Mouse (Mus musculus) MEL (cell line): ENCODE results near the gene 1700109H08Rik. TPM values are rescaled to one million over a fixed set of nuclear protein-coding genes. Genes with fewer than 3 reads are reported as not detected.

Source experiments
- DNase-seq: peaks from one replicate; pipeline ENCODE4 v3.0.0; 2011; ENCODE audit warnings: low read depth, low spot score
- H3K27ac ChIP-seq: 2 replicates; pipeline ENCODE4 v1.5.1; 2012; ENCODE audit warnings: low read depth, mild to moderate bottlenecking, control low read depth, low read length, moderate library complexity; ENCODE audit not compliant: control insufficient read depth
- H3K27me3 ChIP-seq, 2 experiments: fragments of 150-350 bp in 1 of 2; sonication (generic) in 1 of 2; 2 replicates each; pipeline ENCODE4 v1.6.1; 2012; ENCODE audit warnings: low read length in 2 of 2, mild to moderate bottlenecking in 2 of 2, improper control_type of control experiment in 1 of 2, moderate library complexity in 1 of 2; ENCODE audit not compliant: insufficient read depth in 2 of 2, control insufficient read depth in 1 of 2
- H3K36me3 ChIP-seq, 2 experiments: 2 replicates each; pipeline ENCODE4 v1.6.1; 2012 to 2014; ENCODE audit warnings: low read length in 2 of 2, improper control_type of control experiment in 1 of 2, inconsistent platforms in 1 of 2, mild to moderate bottlenecking in 1 of 2; ENCODE audit not compliant: insufficient read depth in 2 of 2, control insufficient read depth in 1 of 2
- H3K4me1 ChIP-seq, 2 experiments: fragments of 150-350 bp in 1 of 2; sonication (generic) in 1 of 2; 2 replicates each; pipeline ENCODE4 v1.6.1; 2012; ENCODE audit warnings: low read length in 2 of 2, improper control_type of control experiment in 1 of 2, mild to moderate bottlenecking in 1 of 2; ENCODE audit not compliant: insufficient read depth in 2 of 2, control insufficient read depth in 1 of 2
- H3K4me3 ChIP-seq, 2 experiments: fragments of 150-350 bp in 1 of 2; sonication (generic) in 1 of 2; 2 replicates each; pipeline ENCODE4 v1.5.1; 2012; ENCODE audit warnings: low read depth in 2 of 2, low read length in 2 of 2, mild to moderate bottlenecking in 2 of 2, moderate library complexity in 2 of 2, control low read depth in 1 of 2, improper control_type of control experiment in 1 of 2; ENCODE audit not compliant: control insufficient read depth in 1 of 2, insufficient read depth in 1 of 2
- H3K79me2 ChIP-seq: 2 replicates; pipeline ENCODE4 v1.6.1; 2012; ENCODE audit warnings: mild to moderate bottlenecking, low read length, moderate library complexity; ENCODE audit not compliant: control insufficient read depth, poor library complexity, insufficient read depth
- H3K9ac ChIP-seq: 2 replicates; pipeline ENCODE4 v1.6.1; 2012; ENCODE audit warnings: low read depth, mild to moderate bottlenecking, control low read depth, low read length, moderate library complexity; ENCODE audit not compliant: control insufficient read depth, poor library complexity, severe bottlenecking
- H3K9me3 ChIP-seq: fragments of 150-350 bp; sonication (generic); replicated peaks from 2 replicates; pipeline ENCODE4 v1.6.1; 2012; ENCODE audit warnings: mild to moderate bottlenecking, low read length, improper control_type of control experiment, moderate library complexity; ENCODE audit not compliant: insufficient read depth
- BHLHE40 ChIP-seq: IDR thresholded peaks from 2 replicates; pipeline ENCODE4 v1.6.1; 2012; ENCODE audit warnings: low read depth, mild to moderate bottlenecking, inconsistent platforms, low read length, improper control_type of control experiment, borderline replicate concordance
- CHD1 ChIP-seq: IDR thresholded peaks from 2 replicates; pipeline ENCODE4 v1.6.1; 2012; ENCODE audit warnings: low read depth, mild to moderate bottlenecking, inconsistent platforms, low read length, improper control_type of control experiment
- CHD2 ChIP-seq: IDR thresholded peaks from 2 replicates; pipeline ENCODE4 v1.6.1; 2011; ENCODE audit warnings: low read length, improper control_type of control experiment
- CTCF ChIP-seq, 3 experiments: IDR thresholded peaks in 2 of 3; conservative IDR thresholded peaks in 1 of 3; 2 replicates each; pipeline ENCODE4 v1.5.1; 2011 to 2012; ENCODE audit warnings: low read length in 3 of 3, low read depth in 2 of 3, mild to moderate bottlenecking in 2 of 3, improper control_type of control experiment in 1 of 3, inconsistent platforms in 1 of 3, mixed read lengths in 1 of 3, moderate library complexity in 1 of 3; ENCODE audit not compliant: control insufficient read depth in 1 of 3, insufficient read depth in 1 of 3, poor library complexity in 1 of 3, severe bottlenecking in 1 of 3
- E2F4 ChIP-seq: IDR thresholded peaks from 2 replicates; pipeline ENCODE4 v1.6.1; 2011; ENCODE audit warnings: low read depth, low read length, improper control_type of control experiment, borderline replicate concordance
- ELF1 ChIP-seq: IDR thresholded peaks from 2 replicates; pipeline ENCODE4 v1.6.1; 2014; ENCODE audit warnings: low read depth, mild to moderate bottlenecking, inconsistent platforms, low read length, improper control_type of control experiment, moderate library complexity
- EP300 ChIP-seq, 2 experiments: IDR thresholded peaks; 2 replicates each; pipeline ENCODE4 v1.6.1; 2011; ENCODE audit warnings: improper control_type of control experiment in 2 of 2, low read length in 2 of 2, low read depth in 1 of 2, mild to moderate bottlenecking in 1 of 2
- ETS1 ChIP-seq: IDR thresholded peaks from 2 replicates; pipeline ENCODE4 v1.6.1; 2012; ENCODE audit warnings: low read depth, mild to moderate bottlenecking, inconsistent platforms, low read length, improper control_type of control experiment, moderate library complexity
- GATA1 ChIP-seq: IDR thresholded peaks from 2 replicates; pipeline ENCODE4 v1.6.1; 2011; ENCODE audit warnings: low read depth, low read length, improper control_type of control experiment
- HCFC1 ChIP-seq: IDR thresholded peaks from 2 replicates; pipeline ENCODE4 v1.6.1; 2012; ENCODE audit warnings: low read depth, mild to moderate bottlenecking, inconsistent platforms, low read length, improper control_type of control experiment, moderate library complexity
- JUND ChIP-seq: IDR thresholded peaks from 2 replicates; pipeline ENCODE4 v1.6.1; 2011; ENCODE audit warnings: low read depth, mild to moderate bottlenecking, improper control_type of control experiment, low read length
- KAT2A ChIP-seq: conservative IDR thresholded peaks from 2 replicates; pipeline ENCODE4 v1.6.1; 2012; ENCODE audit warnings: low read depth, low read length, improper control_type of control experiment, inconsistent platforms
- MAFK ChIP-seq: IDR thresholded peaks from 2 replicates; pipeline ENCODE4 v1.6.1; 2011; ENCODE audit warnings: low read depth, mild to moderate bottlenecking, low read length, improper control_type of control experiment, borderline replicate concordance
- MAX ChIP-seq: IDR thresholded peaks from 2 replicates; pipeline ENCODE4 v1.6.1; 2011; ENCODE audit warnings: low read length, improper control_type of control experiment
- MAZ ChIP-seq: IDR thresholded peaks from 2 replicates; pipeline ENCODE4 v1.6.1; 2012; ENCODE audit warnings: low read depth, mild to moderate bottlenecking, inconsistent platforms, low read length, improper control_type of control experiment
- MEF2A ChIP-seq: IDR thresholded peaks from 2 replicates; pipeline ENCODE4 v1.6.1; 2014; ENCODE audit warnings: low read depth, mild to moderate bottlenecking, inconsistent platforms, low read length, improper control_type of control experiment; ENCODE audit not compliant: poor library complexity, insufficient replicate concordance, severe bottlenecking; ENCODE audit errors: extremely low read depth
- MXI1 ChIP-seq: IDR thresholded peaks from 2 replicates; pipeline ENCODE4 v1.6.1; 2011; ENCODE audit warnings: mild to moderate bottlenecking, low read depth, low read length, improper control_type of control experiment
- MYB ChIP-seq: IDR thresholded peaks from 2 replicates; pipeline ENCODE4 v1.6.1; 2011; ENCODE audit warnings: mild to moderate bottlenecking, low read depth, low read length, improper control_type of control experiment
- MYC ChIP-seq: IDR thresholded peaks from 2 replicates; pipeline ENCODE4 v1.6.1; 2011; ENCODE audit warnings: low read depth, mild to moderate bottlenecking, low read length, improper control_type of control experiment, moderate library complexity
- NELFE ChIP-seq: IDR thresholded peaks from 2 replicates; pipeline ENCODE4 v1.6.1; 2011; ENCODE audit warnings: low read depth, low read length, improper control_type of control experiment
- NRF1 ChIP-seq: IDR thresholded peaks from 2 replicates; pipeline ENCODE4 v1.6.1; 2014; ENCODE audit warnings: low read depth, mild to moderate bottlenecking, inconsistent platforms, low read length, improper control_type of control experiment, moderate library complexity; ENCODE audit not compliant: poor library complexity, insufficient read depth, severe bottlenecking
- POLR2A ChIP-seq, 2 experiments: IDR thresholded peaks; 2 replicates each; pipeline ENCODE4 v1.6.1; 2011 to 2012; ENCODE audit warnings: low read length in 2 of 2, mild to moderate bottlenecking in 2 of 2, control low read depth in 1 of 2, improper control_type of control experiment in 1 of 2, low read depth in 1 of 2, moderate library complexity in 1 of 2; ENCODE audit not compliant: control insufficient read depth in 1 of 2, insufficient read depth in 1 of 2, poor library complexity in 1 of 2
- POLR2AphosphoS2 ChIP-seq: IDR thresholded peaks from 2 replicates; pipeline ENCODE4 v1.6.1; 2011; ENCODE audit warnings: low read length, improper control_type of control experiment
- POLR2AphosphoS5 ChIP-seq: IDR thresholded peaks from 2 replicates; pipeline ENCODE4 v1.6.1; 2012; ENCODE audit warnings: low read depth, borderline replicate concordance, mild to moderate bottlenecking, inconsistent platforms, low read length, moderate library complexity, mixed read lengths
- RAD21 ChIP-seq: IDR thresholded peaks from 2 replicates; pipeline ENCODE4 v1.6.1; 2011; ENCODE audit warnings: mild to moderate bottlenecking, low read depth, low read length, improper control_type of control experiment
- SIN3A ChIP-seq: IDR thresholded peaks from 2 replicates; pipeline ENCODE4 v1.6.1; 2012; ENCODE audit warnings: low read length, improper control_type of control experiment, inconsistent platforms
- SMC3 ChIP-seq: IDR thresholded peaks from 2 replicates; pipeline ENCODE4 v1.6.1; 2011; ENCODE audit warnings: low read depth, low read length, improper control_type of control experiment
- TAL1 ChIP-seq: IDR thresholded peaks from 2 replicates; pipeline ENCODE4 v1.6.1; 2012; ENCODE audit warnings: mild to moderate bottlenecking, inconsistent platforms, low read length, moderate library complexity, mixed read lengths
- TBP ChIP-seq: IDR thresholded peaks from 2 replicates; pipeline ENCODE4 v1.8.0; 2011; ENCODE audit warnings: low read depth, low read length, improper control_type of control experiment
- TCF12 ChIP-seq: IDR thresholded peaks from 2 replicates; pipeline ENCODE4 v1.6.1; 2014; ENCODE audit warnings: low read depth, mild to moderate bottlenecking, inconsistent platforms, low read length, improper control_type of control experiment, moderate library complexity
- UBTF ChIP-seq: IDR thresholded peaks from 2 replicates; pipeline ENCODE4 v1.6.1; 2012; ENCODE audit warnings: low read depth, mild to moderate bottlenecking, inconsistent platforms, low read length, improper control_type of control experiment, moderate library complexity, borderline replicate concordance; ENCODE audit not compliant: insufficient read depth
- USF1 ChIP-seq: IDR thresholded peaks from 2 replicates; pipeline ENCODE4 v1.6.1; 2014; ENCODE audit warnings: low read depth, mild to moderate bottlenecking, inconsistent platforms, low read length, improper control_type of control experiment, moderate library complexity
- USF2 ChIP-seq, 2 experiments: IDR thresholded peaks; 2 replicates each; pipeline ENCODE4 v1.6.1; 2011 to 2012; ENCODE audit warnings: improper control_type of control experiment in 2 of 2, low read length in 2 of 2, borderline replicate concordance in 1 of 2, inconsistent platforms in 1 of 2, low read depth in 1 of 2, mild to moderate bottlenecking in 1 of 2; ENCODE audit not compliant: insufficient read depth in 1 of 2
- ZC3H11A ChIP-seq: IDR thresholded peaks from 2 replicates; pipeline ENCODE4 v1.6.1; 2012; ENCODE audit warnings: low read depth, mild to moderate bottlenecking, inconsistent platforms, low read length, improper control_type of control experiment
- ZKSCAN1 ChIP-seq: IDR thresholded peaks from 2 replicates; pipeline ENCODE4 v1.6.1; 2012; ENCODE audit warnings: low read depth, mild to moderate bottlenecking, inconsistent platforms, low read length, improper control_type of control experiment, moderate library complexity
- ZMIZ1 ChIP-seq: IDR thresholded peaks from 2 replicates; pipeline ENCODE4 v1.6.1; 2012; ENCODE audit warnings: low read depth, mild to moderate bottlenecking, inconsistent platforms, low read length, improper control_type of control experiment, moderate library complexity
- ZNF384 ChIP-seq: IDR thresholded peaks from 2 replicates; pipeline ENCODE4 v1.6.1; 2012; ENCODE audit warnings: low read depth, mild to moderate bottlenecking, inconsistent platforms, low read length, improper control_type of control experiment
- polyA plus RNA-seq, 2 experiments: library from polyadenylated mRNA; stranded (reverse) in 1 of 2; unstranded in 1 of 2; fragments of >175 nt in 1 of 2; fragments of >200 nt in 1 of 2; gene quantifications; 2 replicates each; pipeline versions ENCODE4 v1.2.1 to v1.2.4; 2012; ENCODE audit warnings: low replicate concordance in 2 of 2, low read depth in 1 of 2; ENCODE audit not compliant: insufficient read length in 2 of 2, insufficient read depth in 1 of 2, missing spikeins in 1 of 2
- total RNA-seq: library from RNA; depleted of rRNA; stranded (reverse); fragments of 300-350 nt; gene quantifications from 2 replicates; pipeline ENCODE4 v1.2.3, GENCODE M21; 2012

1700109H08Rik gene
- total and polyA plus RNA-seq, 3 experiments, result 1.6 to 4.2 TPM; not detected in 1

GRCm38 (mm10) chr5:3527041-3527691, 44.2 kb upstream of the 1700109H08Rik start:
- no peaks in the 10 kb centered on the region for H3K79me2 ChIP-seq
- H3K4me3 ChIP-seq, result no peak overlapping the region
- H3K27ac ChIP-seq, result no peak overlapping the region
- no peaks in the 10 kb centered on the region for H3K9me3 ChIP-seq
- no peaks in the 10 kb centered on the region for H3K27me3 ChIP-seq
- no peaks in the 10 kb centered on the region for H3K4me1 ChIP-seq
- no peak for DNase-seq
- H3K36me3 ChIP-seq, result peaks cover 0 to 36% of the 10 kb centered on the region in 2 experiments; a peak in 2 of 4 replicates
- H3K9ac ChIP-seq, result no peak overlapping the region
- TF ChIP-seq SIN3A (no peak), MAZ (no peak), CHD1 (0 out of 2 replicates have a peak, but pooled peaks have one; percentile 71), MYC (no peak), POLR2AphosphoS2 (peak; percentile 98), MXI1 (no peak), TBP (no peak), ETS1 (no peak), USF1 (no peak), TAL1 (no peak), HCFC1 (no peak), BHLHE40 (no peak), GATA1 (no peak), ELF1 (0 out of 2 replicates have a peak, but pooled peaks have one; percentile 9), E2F4 (no peak), CHD2 (peak; percentile 13; the same call in 1 of the 2 replicates), USF2 (IDR thresholded peaks at IDR 0.05; ENCODE audit: borderline replicate concordance in 1 of 2, insufficient read depth in 1 of 2, low read depth in 1 of 2, low read length in 2 of 2) (no peak), ZKSCAN1 (no peak), ZC3H11A (0 out of 2 replicates have a peak, but pooled peaks have one; percentile 8), JUND (no peak), POLR2A (IDR thresholded peaks at IDR 0.05; ENCODE audit: control insufficient read depth in 1 of 2, insufficient read depth in 1 of 2, low read depth in 1 of 2, low read length in 2 of 2, poor library complexity in 1 of 2) (peak in 1 of 2 experiments; percentile 55; a peak in 2 of 4 replicates), NELFE (no peak; the same call in 1 of the 2 replicates), UBTF (no peak), RAD21 (no peak), SMC3 (peak; percentile 23), MYB (no peak; the same call in 1 of the 2 replicates), TCF12 (no peak), NRF1 (no peak), ZMIZ1 (peak; percentile 69), CTCF (IDR thresholded peaks at IDR 0.05 in 2 of 3, conservative IDR thresholded peaks at IDR 0.05 in 1 of 3; ENCODE audit: control insufficient read depth in 1 of 3, insufficient read depth in 1 of 3, low read depth in 2 of 3, low read length in 3 of 3, poor library complexity in 1 of 3, severe bottlenecking in 1 of 3) (no peak), KAT2A (no peak), MEF2A (no peak), MAX (no peak), POLR2AphosphoS5 (no peak), EP300 (IDR thresholded peaks at IDR 0.05; ENCODE audit: low read depth in 1 of 2, low read length in 2 of 2) (no peak), MAFK (no peak), ZNF384 (no peak)
